Mouse (Mus musculus) limb, embryonic 15.5 days (tissue): ENCODE results near the gene Gm20503. TPM values are rescaled to one million over a fixed set of nuclear protein-coding genes. Genes with fewer than 3 reads are reported as not detected.

ENCODE experiments used
- ATAC-seq: fragments of 200-750 bp; cut with Nextera tagmentation; 2 replicates; pipeline ENCODE4 v1.8.0; 2017; ENCODE audit warnings: low read depth, moderate TSS enrichment; ENCODE audit not compliant: insufficient number of reproducible peaks, low FRiP score, low TSS enrichment
- H3K27ac ChIP-seq: fragments of 300-500 bp; sonication (generic); 2 replicates; pipeline ENCODE4 v1.5.1; 2015; ENCODE audit warnings: moderate library complexity, mild to moderate bottlenecking, inconsistent platforms
- H3K27me3 ChIP-seq: fragments of 300-500 bp; sonication (generic); 2 replicates; pipeline ENCODE4 v1.6.1; 2015; ENCODE audit warnings: inconsistent platforms
- H3K36me3 ChIP-seq: fragments of 300-500 bp; sonication (generic); 2 replicates; pipeline ENCODE4 v1.6.1; 2015; ENCODE audit warnings: inconsistent platforms
- H3K4me1 ChIP-seq: fragments of 300-500 bp; sonication (generic); 2 replicates; pipeline ENCODE4 v1.6.1; 2015; ENCODE audit warnings: inconsistent platforms
- H3K4me2 ChIP-seq: fragments of 300-500 bp; sonication (generic); 2 replicates; pipeline ENCODE4 v1.6.1; 2015; ENCODE audit warnings: mild to moderate bottlenecking, inconsistent platforms
- H3K4me3 ChIP-seq: fragments of 300-500 bp; sonication (generic); 2 replicates; pipeline ENCODE4 v1.5.1; 2015; ENCODE audit warnings: mild to moderate bottlenecking, inconsistent platforms
- H3K9ac ChIP-seq: fragments of 300-500 bp; sonication (generic); 2 replicates; pipeline ENCODE4 v1.6.1; 2015; ENCODE audit warnings: inconsistent platforms
- H3K9me3 ChIP-seq: fragments of 300-500 bp; sonication (generic); 2 replicates; pipeline ENCODE4 v1.6.1; 2016; ENCODE audit warnings: inconsistent platforms
- WGBS: fragments of 180-500 bp; shearing (Covaris S2); methylation state at CpG from one replicate; pipeline ENCODE4 v1.1.7; 2015; 5-methylcytosine and 5-hydroxymethylcytosine counted together
- polyA plus RNA-seq: library from polyadenylated mRNA; unstranded; fragments of >200 nt; fragmentation: Nextera tagmentation; extraction: Ambion mirVana; gene quantifications from 2 replicates; pipeline ENCODE4 v1.2.1, GENCODE M21; 2015

Gm20503 gene
- polyA plus RNA-seq, 1 experiment from 2014 or later = 19.6 TPM

DNA sequence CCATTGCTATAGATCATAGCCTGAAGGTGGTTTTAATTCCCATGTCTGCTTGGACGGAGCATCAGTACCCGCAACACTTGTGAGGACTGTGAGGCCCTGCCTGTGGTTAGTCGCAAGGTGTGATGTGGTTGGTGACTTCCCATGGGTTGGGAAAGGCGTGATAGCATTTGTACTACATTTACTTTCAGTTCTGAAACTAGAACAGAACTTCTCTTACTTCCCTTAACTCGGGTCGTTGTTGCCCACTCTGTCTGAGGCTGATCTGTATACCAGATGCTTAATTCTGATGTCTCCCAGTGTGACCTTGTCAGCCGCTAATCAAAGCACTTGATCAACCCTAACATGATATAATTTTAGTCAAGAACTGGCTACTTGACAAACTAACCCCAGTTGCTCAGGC, 6.2 kb downstream of the Gm20503 start:
- WGBS = 83% methylated on average over 7 of the region's 7 CpGs
- H3K4me3 ChIP-seq = no peak overlapping the region
- no peaks in the 10 kb centered on the region; the same call in 1 of the 2 replicates for H3K36me3 ChIP-seq
- H3K4me1 ChIP-seq = peaks cover 19% of the 10 kb centered on the region
- H3K9ac ChIP-seq = no peak overlapping the region
- no peaks in the 10 kb centered on the region for H3K27me3 ChIP-seq
- no peak overlapping the region for H3K27ac ChIP-seq
- no peak overlapping the region for H3K4me2 ChIP-seq
- no peak for ATAC-seq
- H3K9me3 ChIP-seq = no peaks in the 10 kb centered on the region

DNA sequence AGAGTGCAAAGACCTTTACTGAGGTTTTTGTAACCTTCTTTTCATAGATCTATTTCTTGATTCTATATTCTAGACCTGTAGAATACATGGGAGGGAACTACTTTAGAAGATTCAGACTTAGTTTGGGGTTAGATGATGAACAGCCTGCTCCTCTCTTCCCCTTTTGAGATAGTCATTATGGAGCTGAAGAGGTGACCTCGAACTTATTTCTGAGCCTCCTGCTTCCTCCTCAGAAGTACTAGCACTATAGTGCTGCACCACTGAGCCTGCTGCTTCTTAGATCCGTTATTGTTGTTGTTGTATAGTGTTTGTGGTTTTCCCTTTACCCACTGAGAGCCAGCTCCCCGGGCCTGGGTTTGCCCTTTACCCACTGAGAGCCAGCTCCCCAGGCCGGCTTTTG, 6.7 kb downstream of the Gm20503 start:
- Histone ChIP-seq H3K27ac (no peak overlapping the region), H3K9ac (no peak overlapping the region), H3K27me3 (no peaks in the 10 kb centered on the region), H3K4me2 (no peak overlapping the region), H3K4me1 (peaks cover 14% of the 10 kb centered on the region), H3K4me3 (no peak overlapping the region), H3K9me3 (no peaks in the 10 kb centered on the region), H3K36me3 (no peaks in the 10 kb centered on the region; the same call in 1 of the 2 replicates)
- no peak for ATAC-seq
- 78% methylated on average over 4 of the region's 4 CpGs for WGBS

DNA sequence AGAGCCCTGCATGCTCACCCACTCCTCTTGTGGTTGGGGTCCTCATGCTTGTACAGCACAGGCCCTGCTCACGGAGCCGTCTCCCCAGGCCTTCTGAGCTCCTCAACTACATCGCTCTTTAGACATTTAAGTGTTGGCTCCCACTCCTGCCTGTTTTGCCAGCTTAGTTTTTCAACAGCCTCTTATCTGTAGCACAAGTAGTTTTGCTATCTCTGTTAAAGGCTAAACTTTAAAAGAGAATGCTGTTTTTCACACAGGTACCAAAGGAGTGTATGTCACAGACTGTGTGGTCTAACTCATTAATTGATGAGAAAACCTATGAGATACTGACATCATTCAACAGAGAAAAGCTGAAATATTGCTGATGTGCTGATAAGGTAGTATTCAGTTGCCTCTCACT, 8.4 kb downstream of the Gm20503 start:
- Histone ChIP-seq H3K4me1 (peaks cover 5% of the 10 kb centered on the region; the same call in 1 of the 2 replicates), H3K4me2 (no peak overlapping the region), H3K27ac (no peak overlapping the region), H3K9me3 (no peaks in the 10 kb centered on the region), H3K27me3 (no peaks in the 10 kb centered on the region), H3K4me3 (no peak overlapping the region), H3K36me3 (peaks cover 3% of the 10 kb centered on the region; the same call in 1 of the 2 replicates), H3K9ac (no peak overlapping the region)
- no peak for ATAC-seq
- 64% methylated on average over 3 of the region's 3 CpGs for WGBS

DNA sequence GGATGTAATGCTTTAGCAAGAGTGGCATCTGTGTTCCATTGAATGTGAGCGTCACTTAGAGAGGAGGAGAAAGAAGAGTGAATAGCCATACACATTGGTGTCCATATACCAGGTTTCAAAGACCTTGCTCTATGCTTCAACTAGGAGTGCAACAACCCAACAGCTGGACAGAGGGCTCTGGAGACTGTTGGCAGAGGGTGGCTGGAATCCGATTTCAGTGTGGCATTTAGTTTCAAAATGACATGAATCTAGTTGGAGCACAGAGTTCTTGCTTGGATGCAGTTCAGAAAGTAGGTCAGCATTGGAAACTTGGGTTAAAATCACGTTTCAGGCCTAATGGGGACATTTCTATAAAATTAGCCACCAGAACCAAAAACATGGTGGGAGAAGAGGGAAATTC, 12.2 kb downstream of the Gm20503 start:
- Histone ChIP-seq H3K4me2 (no peak overlapping the region), H3K27me3 (no peaks in the 10 kb centered on the region), H3K36me3 (peaks cover 22% of the 10 kb centered on the region), H3K4me3 (no peak overlapping the region), H3K9me3 (no peaks in the 10 kb centered on the region), H3K4me1 (no peaks in the 10 kb centered on the region), H3K27ac (no peak overlapping the region), H3K9ac (no peak overlapping the region)
- WGBS = 75% methylated on average over 3 of the region's 3 CpGs
- ATAC-seq = no peak

DNA sequence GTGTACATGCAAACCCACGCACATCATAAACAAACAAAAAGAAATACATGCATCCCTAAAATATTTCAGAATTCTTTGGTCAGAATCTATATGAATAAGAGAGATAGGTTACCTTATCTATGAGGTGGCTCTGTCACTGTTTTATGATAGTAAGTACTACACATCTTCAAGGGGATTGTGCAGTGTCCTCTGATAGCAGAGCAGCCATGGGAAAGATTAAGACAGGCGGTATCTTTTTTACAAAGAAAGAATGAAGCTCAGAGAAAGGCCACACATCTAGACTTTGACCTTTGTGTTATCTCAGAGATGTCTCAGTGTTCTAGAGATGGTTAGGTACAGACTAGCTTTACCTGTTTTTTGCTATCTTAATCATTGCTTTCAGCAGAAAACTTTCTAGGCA, 13.9 kb downstream of the Gm20503 start:
- WGBS = 90% methylated on average over 2 of the region's 2 CpGs
- H3K27me3 ChIP-seq = no peaks in the 10 kb centered on the region
- no peak overlapping the region for H3K27ac ChIP-seq
- no peak overlapping the region for H3K4me2 ChIP-seq
- no peak for ATAC-seq
- peaks cover 33% of the 10 kb centered on the region for H3K36me3 ChIP-seq
- H3K4me1 ChIP-seq = no peaks in the 10 kb centered on the region
- H3K4me3 ChIP-seq = no peak overlapping the region
- no peak overlapping the region for H3K9ac ChIP-seq
- H3K9me3 ChIP-seq = no peaks in the 10 kb centered on the region

DNA sequence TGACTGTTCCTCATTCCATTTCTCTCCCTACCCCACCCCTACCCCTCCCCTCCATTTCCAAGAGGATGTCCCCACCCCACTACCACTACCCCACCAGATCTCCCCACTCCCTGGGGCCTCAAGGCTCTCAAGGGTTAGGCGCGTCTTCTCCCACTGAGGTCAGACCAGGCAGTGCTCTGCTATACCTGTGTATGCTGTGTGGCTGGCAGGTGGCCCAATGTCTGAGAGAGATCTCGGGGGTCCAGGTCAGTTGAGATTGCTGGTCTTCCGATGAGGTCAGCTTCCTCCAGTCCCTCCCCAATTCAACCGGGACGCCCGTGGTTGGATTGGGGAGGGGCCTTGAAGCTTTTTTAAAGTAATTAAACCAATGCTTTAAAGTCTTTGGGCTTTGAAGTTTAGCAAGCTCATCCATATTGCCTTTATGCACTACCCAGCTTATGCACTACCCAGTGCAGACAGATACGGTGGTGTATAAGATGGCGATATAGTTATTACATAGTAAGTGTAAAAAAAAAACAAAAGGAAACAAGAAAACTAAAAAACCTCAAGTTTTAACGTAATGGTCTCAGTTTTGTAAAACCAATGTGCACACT, 31.4 kb downstream of the Gm20503 start:
- H3K9ac ChIP-seq = no peak overlapping the region
- ATAC-seq = no peak
- H3K4me1 ChIP-seq = peaks cover 11% of the 10 kb centered on the region; the same call in 1 of the 2 replicates
- peak overlapping the region; percentile 85 for H3K4me3 ChIP-seq
- H3K36me3 ChIP-seq = peaks cover 5% of the 10 kb centered on the region; the same call in 1 of the 2 replicates
- WGBS = 72% methylated on average over 10 of the region's 10 CpGs
- H3K4me2 ChIP-seq = peak overlapping the region; percentile 52
- no peak overlapping the region for H3K27ac ChIP-seq
- H3K9me3 ChIP-seq = no peaks in the 10 kb centered on the region
- no peaks in the 10 kb centered on the region for H3K27me3 ChIP-seq

DNA sequence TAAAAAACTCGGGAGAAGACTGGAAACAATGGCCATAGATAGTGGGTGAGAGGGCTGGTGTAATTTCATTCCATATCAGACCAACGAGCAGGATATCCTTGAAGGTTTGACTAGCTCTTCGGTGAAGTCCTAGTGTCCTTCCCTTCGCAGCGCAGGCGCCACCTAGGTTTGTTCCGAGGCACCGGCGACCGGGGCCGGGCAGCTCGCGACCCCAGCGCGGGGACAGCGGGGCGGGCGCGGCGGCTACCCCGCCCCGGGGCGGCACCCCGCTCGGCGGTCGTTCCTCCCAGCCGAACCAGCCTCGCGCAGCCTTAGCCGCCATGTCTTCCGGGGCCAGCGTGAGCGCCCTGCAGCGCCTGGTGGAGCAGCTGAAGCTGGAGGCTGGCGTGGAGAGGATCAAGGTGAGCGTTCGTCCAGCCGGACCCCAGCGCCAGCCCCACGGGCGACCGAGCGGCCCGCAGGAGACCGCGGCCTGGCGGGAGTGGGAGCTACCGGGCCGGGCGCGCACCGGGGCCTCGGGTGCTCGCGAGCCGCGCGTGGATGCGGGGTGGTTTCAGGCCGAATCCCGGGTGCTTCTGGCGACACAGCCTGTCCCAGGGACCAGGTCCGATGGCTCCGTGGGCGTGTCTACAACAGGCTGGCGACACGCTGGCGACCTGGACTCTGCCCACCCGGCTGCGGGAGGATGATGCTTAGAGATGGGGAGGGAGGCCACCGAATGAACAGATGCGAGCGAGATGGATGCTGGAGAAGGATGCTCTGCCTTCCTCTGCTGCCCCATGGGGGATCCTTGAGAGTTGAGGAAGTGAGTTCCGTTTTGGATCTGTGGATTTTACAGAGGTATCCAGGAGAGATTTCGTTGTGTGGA, 32.1 kb downstream of the Gm20503 start, which contains the start of gene Gng10:
Gng10 (plus strand) TSS at position 171 of the 868 bp plus-strand sequence.
- Histone ChIP-seq H3K27ac (peak within 1 kb of the TSS; percentile 83), H3K9ac (peak within 1 kb of the TSS; percentile 85), H3K36me3 (peaks cover 12% of the 10 kb centered on the region), H3K27me3 (no peaks in the 10 kb centered on the region), H3K4me3 (peak within 1 kb of the TSS; percentile 85), H3K4me2 (peak within 1 kb of the TSS; percentile 52), H3K4me1 (peaks cover 11% of the 10 kb centered on the region; the same call in 1 of the 2 replicates), H3K9me3 (no peaks in the 10 kb centered on the region)
- ATAC-seq = peak; percentile 83
- 9% methylated on average over 76 of the region's 76 CpGs for WGBS

DNA sequence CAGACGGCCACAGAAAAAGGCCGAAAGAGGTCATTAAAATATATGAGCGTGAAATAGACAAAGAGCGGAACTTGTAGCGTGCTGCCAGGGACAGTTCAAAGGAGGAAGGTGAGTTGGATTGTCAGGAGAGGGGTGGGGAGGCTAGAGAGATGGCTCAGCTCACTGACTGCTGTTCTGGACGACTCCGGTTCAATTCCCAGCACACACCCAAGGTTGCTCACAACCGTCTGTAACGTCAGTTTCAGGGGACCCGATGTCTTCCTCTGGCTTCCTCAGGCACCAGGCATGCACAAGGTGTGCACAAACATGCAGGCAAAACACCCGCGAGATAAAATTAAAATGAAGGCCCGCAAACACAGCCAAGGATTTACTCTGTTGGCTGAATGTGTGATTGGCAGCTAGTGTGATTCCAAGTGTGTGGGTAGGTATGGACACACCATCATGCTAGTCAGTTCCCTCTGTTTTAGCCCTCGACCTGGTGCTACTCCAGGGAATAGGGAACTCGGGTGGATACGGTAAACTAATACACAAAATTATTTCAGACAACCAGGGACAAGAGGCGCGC, 32.9 kb downstream of the Gm20503 start:
- Histone ChIP-seq H3K4me3 (peak overlapping the region; percentile 85), H3K36me3 (peaks cover 20% of the 10 kb centered on the region), H3K9me3 (no peaks in the 10 kb centered on the region), H3K9ac (peak overlapping the region; percentile 85), H3K27me3 (no peaks in the 10 kb centered on the region), H3K4me1 (peaks cover 11% of the 10 kb centered on the region; the same call in 1 of the 2 replicates), H3K4me2 (peak overlapping the region; percentile 52), H3K27ac (no peak overlapping the region)
- ATAC-seq = no peak
- 57% methylated on average over 18 of the region's 18 CpGs for WGBS

DNA sequence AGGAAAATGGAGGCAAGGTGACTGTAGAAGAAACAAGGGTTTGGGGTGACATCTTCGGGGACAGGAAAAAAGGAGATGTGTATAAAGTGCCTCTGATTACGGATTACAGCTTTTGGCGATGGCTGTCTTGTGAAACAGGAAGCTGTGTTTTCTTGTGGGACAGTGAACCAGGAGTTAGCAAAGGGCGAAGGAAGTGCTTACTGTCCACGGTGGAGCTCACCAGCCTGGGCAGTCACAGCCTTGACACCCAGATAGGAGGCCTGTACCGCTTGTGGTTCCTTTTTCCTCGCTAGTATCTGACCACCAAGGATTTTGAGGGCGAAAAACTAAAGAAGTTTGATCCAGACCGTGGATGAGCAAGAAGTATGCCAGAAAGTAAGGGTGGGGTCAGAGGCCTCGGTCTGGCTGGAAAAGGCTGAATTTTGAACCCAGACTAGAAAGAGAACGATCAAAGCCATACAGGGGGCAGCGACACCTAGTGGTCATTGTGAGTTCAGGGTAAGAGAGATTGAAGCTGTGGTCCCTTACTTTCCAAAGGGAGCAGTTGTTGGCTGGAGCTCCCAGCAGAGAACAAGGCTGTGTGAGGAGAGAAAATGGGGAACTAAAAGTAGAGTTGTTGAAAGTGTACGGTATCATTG, 33.6 kb downstream of the Gm20503 start:
- H3K9me3 ChIP-seq = no peaks in the 10 kb centered on the region
- peaks cover 11% of the 10 kb centered on the region; the same call in 1 of the 2 replicates for H3K4me1 ChIP-seq
- H3K9ac ChIP-seq = no peak overlapping the region
- ATAC-seq = no peak
- no peak overlapping the region for H3K4me3 ChIP-seq
- H3K27ac ChIP-seq = no peak overlapping the region
- no peaks in the 10 kb centered on the region for H3K27me3 ChIP-seq
- WGBS = 53% methylated on average over 13 of the region's 13 CpGs
- peaks cover 25% of the 10 kb centered on the region for H3K36me3 ChIP-seq
- H3K4me2 ChIP-seq = no peak overlapping the region; the same call in 1 of the 2 replicates

DNA sequence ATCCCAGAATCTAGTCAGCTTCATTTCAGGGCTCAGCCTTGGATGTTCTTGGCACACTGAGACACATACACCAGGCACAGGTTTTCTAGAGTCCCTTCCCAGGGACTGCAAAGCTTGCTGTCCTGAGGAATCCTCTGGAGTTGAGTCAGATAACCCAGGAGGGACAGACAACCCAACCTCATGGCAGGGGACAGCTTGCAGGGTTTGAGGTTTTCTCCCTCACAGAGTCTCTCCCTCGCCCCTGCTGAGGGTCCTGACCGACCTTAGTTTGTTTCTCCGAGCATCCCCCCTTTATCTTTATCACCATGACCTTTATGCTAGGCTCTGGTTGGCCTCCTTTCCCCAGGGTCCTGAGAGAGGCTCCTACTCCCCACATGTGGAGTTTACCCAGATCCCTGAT, 34.5 kb downstream of the Gm20503 start:
- ATAC-seq = no peak
- Histone ChIP-seq H3K9ac (no peak overlapping the region), H3K9me3 (no peaks in the 10 kb centered on the region), H3K27me3 (no peaks in the 10 kb centered on the region), H3K4me3 (no peak overlapping the region), H3K4me2 (no peak overlapping the region), H3K36me3 (peaks cover 30% of the 10 kb centered on the region), H3K27ac (no peak overlapping the region), H3K4me1 (peaks cover 11% of the 10 kb centered on the region; the same call in 1 of the 2 replicates)
- 81% methylated on average over 3 of the region's 3 CpGs for whole genome bisulfite sequencing

DNA sequence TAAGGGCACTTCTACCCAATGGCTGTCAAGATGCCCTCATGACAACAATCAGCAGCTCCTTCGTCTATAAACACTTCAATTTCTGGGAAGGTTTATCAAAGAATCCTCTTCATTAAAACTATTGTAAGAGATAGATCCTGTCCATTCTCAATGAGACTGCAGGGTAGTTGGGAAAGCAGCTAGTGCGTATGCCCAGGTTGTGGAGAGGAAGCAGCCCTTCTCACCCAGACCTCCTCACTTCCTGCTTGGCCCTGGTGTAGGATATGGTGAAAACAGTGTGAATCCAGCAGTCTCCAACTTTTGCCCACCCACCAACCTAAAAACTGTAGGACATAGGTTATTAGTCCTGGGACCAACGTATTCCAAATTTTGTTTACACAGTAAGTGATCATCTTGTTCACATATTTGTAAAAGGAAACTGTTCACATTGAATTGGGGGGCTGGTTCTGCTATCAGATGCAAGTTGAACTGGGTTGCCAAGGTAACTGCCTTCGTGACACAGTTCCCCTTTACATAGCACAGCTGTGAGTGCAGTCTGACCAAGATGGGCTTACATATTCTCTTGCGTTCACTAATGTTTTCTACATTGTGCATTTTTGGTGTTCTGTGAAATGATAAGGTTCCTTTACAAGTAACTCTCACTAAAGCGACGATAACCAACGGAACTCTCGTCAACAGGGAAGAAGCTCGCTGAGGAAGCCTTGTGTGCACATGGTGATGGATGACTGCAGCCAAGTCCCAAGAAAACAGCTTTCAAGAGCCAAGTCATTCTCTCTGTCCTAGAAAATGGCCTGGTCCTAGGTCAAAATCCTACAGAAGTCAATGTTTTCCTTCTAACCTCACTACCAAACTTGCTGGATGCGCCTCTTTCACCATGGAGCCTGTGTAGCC, 37.6 kb downstream of the Gm20503 start:
- 92% methylated on average over 11 of the region's 11 CpGs for WGBS
- Histone ChIP-seq H3K27ac (no peak overlapping the region), H3K36me3 (peaks cover 34% of the 10 kb centered on the region), H3K4me2 (no peak overlapping the region), H3K27me3 (no peaks in the 10 kb centered on the region), H3K4me1 (peaks cover 9% of the 10 kb centered on the region; the same call in 1 of the 2 replicates), H3K4me3 (no peak overlapping the region), H3K9ac (no peak overlapping the region), H3K9me3 (no peaks in the 10 kb centered on the region)
- ATAC-seq = no peak
